Mouse (Mus musculus) WW6 (cell line): ENCODE results near the gene Trappc4.

Source experiments
- DNase-seq: peaks from one replicate; pipeline ENCODE4 v3.0.0-alpha.2; 2013; ENCODE audit warnings: low read depth, low spot score

Trappc4 gene

GRCm38 (mm10) chr9:44357207-44357606 lies 50.2 kb downstream of the Trappc4 start:
- DNase-seq, result no peak
